Mouse (Mus musculus): ENCODE results near the gene Gstm7. TPM values are rescaled to one million over a fixed set of nuclear protein-coding genes. Genes with fewer than 3 reads are reported as not detected.
A peak's percentile ranks its signal among the peaks of the same experiment; 100 is the strongest.
"Not testable (repeated sequence)": the region's sequence is repeated elsewhere in the genome, so short reads cannot be mapped to it uniquely, and the experiment has no call there.

Gene Gstm7
- polyA plus RNA-seq, 1 experiment from 2014 or later, result 16.5 TPM

DNA sequence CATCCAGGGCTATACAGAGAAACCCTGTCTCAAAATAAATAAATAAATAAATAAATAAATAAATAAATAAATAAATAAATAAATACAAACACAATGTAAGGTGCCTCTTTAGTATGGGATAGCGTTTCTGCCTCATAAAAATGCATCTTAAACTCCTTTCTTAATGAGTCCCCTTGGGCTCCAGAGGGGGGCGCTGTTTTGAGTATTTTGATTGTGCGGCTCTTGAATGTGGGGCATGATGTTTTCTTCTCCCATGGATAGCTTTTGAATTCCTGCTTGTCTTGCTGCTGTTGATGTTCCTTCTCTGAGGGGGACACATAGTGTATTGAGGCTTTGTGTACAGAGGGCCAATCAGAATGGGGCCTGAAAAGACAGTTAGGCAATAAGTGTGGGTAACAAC is 14.5 kb downstream of the Gstm7 start:
- Histone ChIP-seq H3K9ac (no peak overlapping the region), H3K4me3 (no peak overlapping the region), H3K4me1 (replicated peaks) (no peaks in the 10 kb centered on the region), H3K4me2 (no peak overlapping the region), H3K27me3 (replicated peaks) (peaks cover 2% of the 10 kb centered on the region; the same call in 1 of the 2 replicates), H3K36me3 (no peaks in the 10 kb centered on the region), H3K9me3 (replicated peaks) (no peaks in the 10 kb centered on the region), H3K27ac (ENCODE audit: poor library complexity, severe bottlenecking) (no peak overlapping the region)
- ATAC-seq (ENCODE audit: insufficient number of reproducible peaks, low FRiP score), result no peak
- 72% methylated on average over 3 of the region's 3 CpGs for WGBS

GRCm38 (mm10) chr3:107916674-107917073 is 14.9 kb downstream of the Gstm7 start:
- Histone ChIP-seq H3K9me3 (replicated peaks) (no peaks in the 10 kb centered on the region), H3K4me3 (no peak overlapping the region), H3K4me1 (replicated peaks) (no peaks in the 10 kb centered on the region), H3K9ac (0 out of 2 replicates have a peak overlapping the region, but pooled peaks have one; percentile 13), H3K27ac (ENCODE audit: poor library complexity, severe bottlenecking) (no peak overlapping the region), H3K36me3 (no peaks in the 10 kb centered on the region), H3K4me2 (no peak overlapping the region), H3K27me3 (replicated peaks) (peaks cover 2% of the 10 kb centered on the region; the same call in 1 of the 2 replicates)
- WGBS, result 77% methylated on average over 15 of the region's 15 CpGs
- no peak for ATAC-seq (ENCODE audit: insufficient number of reproducible peaks, low FRiP score)

DNA sequence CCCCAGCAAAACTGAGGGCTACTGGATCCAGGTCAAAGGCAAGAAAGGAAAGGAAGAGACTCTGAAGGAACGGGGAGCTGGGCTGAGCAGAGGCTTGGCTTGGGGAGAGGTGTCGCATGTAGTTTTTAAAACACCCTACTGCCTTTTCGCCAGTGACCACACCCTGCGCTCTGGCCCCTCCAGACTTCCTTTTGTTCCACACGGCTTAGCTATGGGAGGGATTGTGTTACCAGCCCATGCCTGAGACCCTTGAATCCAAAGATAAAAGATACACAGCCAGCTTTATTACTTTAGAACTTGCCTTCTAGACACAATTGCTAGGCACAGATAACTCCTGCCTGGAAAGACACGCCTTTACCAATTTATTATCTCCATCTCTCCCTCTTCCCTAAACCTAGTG is 25.7 kb downstream of the Gstm7 start:
- ATAC-seq (ENCODE audit: insufficient number of reproducible peaks, low FRiP score), result no peak
- peaks cover 5% of the 10 kb centered on the region for H3K4me1 ChIP-seq (replicated peaks)
- WGBS, result 60% methylated on average over 6 of the region's 6 CpGs

GRCm38 (mm10) chr3:107900955-107901673 is 30.5 kb downstream of the Gstm7 start:
- Histone ChIP-seq H3K36me3 (peaks cover 17% of the 10 kb centered on the region), H3K4me3 (no peak overlapping the region), H3K27ac (ENCODE audit: poor library complexity, severe bottlenecking) (no peak overlapping the region), H3K4me2 (no peak overlapping the region), H3K9me3 (replicated peaks) (no peaks in the 10 kb centered on the region), H3K27me3 (replicated peaks) (peaks cover 11% of the 10 kb centered on the region; the same call in 1 of the 2 replicates), H3K9ac (no peak overlapping the region), H3K4me1 (replicated peaks) (peaks cover 11% of the 10 kb centered on the region)
- WGBS, result 54% methylated on average over 11 of the region's 11 CpGs
- no peak for ATAC-seq (ENCODE audit: insufficient number of reproducible peaks, low FRiP score)

More for the DNA sequence above, 25.7 kb downstream of the Gstm7 start:
- no peak overlapping the region for H3K4me2 ChIP-seq
- no peak overlapping the region for H3K27ac ChIP-seq (ENCODE audit: poor library complexity, severe bottlenecking)
- no peak overlapping the region for H3K4me3 ChIP-seq
- no peak overlapping the region for H3K9ac ChIP-seq
- H3K9me3 ChIP-seq (replicated peaks), result no peaks in the 10 kb centered on the region
- peaks cover 17% of the 10 kb centered on the region; the same call in 1 of the 2 replicates for H3K27me3 ChIP-seq (replicated peaks)
- H3K36me3 ChIP-seq, result no peaks in the 10 kb centered on the region

DNA sequence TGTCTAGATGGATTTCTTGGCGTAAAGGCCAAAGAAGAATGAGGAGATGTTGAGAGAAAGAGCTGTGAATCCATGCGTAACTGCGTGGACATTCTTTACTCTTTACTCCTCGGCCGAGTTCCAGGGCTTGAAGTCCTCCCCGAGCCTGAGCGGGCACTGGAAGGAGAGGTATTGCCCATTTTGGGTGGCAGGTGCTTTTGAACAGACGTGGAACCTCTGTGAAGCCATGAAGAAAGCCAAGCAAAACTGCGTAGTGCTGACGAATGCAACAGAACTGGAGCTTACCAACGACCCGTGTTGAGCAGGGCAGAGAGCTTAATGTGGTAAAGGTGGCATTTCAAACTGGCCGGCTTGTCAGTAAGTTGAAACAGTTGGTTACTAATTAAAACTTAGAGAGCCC is 32.9 kb downstream of the Gstm7 start:
- peaks cover 17% of the 10 kb centered on the region for H3K36me3 ChIP-seq
- no peaks in the 10 kb centered on the region for H3K9me3 ChIP-seq (replicated peaks)
- WGBS, result 87% methylated on average over 13 of the region's 13 CpGs
- no peak overlapping the region for H3K4me3 ChIP-seq
- H3K27ac ChIP-seq (ENCODE audit: poor library complexity, severe bottlenecking), result no peak overlapping the region
- H3K4me1 ChIP-seq (replicated peaks), result peaks cover 13% of the 10 kb centered on the region
- no peak for ATAC-seq (ENCODE audit: insufficient number of reproducible peaks, low FRiP score)
- H3K27me3 ChIP-seq (replicated peaks), result no peaks in the 10 kb centered on the region
- no peak overlapping the region for H3K4me2 ChIP-seq
- H3K9ac ChIP-seq, result no peak overlapping the region

- H3K4me3 ChIP-seq, result peak within 1 kb of the TSS; percentile 77
- H3K4me1 ChIP-seq (replicated peaks), result peaks cover 7% of the 10 kb centered on the region
- H3K9ac ChIP-seq, result peak within 1 kb of the TSS; percentile 84
- peak within 1 kb of the TSS; percentile 67 for H3K27ac ChIP-seq (ENCODE audit: poor library complexity, severe bottlenecking)
- H3K4me2 ChIP-seq, result peak within 1 kb of the TSS; percentile 87
- no peaks in the 10 kb centered on the region for H3K9me3 ChIP-seq (replicated peaks)
- H3K36me3 ChIP-seq, result peaks cover 17% of the 10 kb centered on the region
- H3K27me3 ChIP-seq (replicated peaks), result no peaks in the 10 kb centered on the region
- peak; percentile 93 for ATAC-seq (ENCODE audit: insufficient number of reproducible peaks, low FRiP score)
- 8% methylated on average over 40 of the region's 40 CpGs for WGBS
Measured at GRCm38 (mm10) chr3:107895720-107896569, 35.7 kb downstream of the Gstm7 start, which contains the start of gene Gstm5. Gstm5 (plus strand) TSS chr3:107895821.

DNA sequence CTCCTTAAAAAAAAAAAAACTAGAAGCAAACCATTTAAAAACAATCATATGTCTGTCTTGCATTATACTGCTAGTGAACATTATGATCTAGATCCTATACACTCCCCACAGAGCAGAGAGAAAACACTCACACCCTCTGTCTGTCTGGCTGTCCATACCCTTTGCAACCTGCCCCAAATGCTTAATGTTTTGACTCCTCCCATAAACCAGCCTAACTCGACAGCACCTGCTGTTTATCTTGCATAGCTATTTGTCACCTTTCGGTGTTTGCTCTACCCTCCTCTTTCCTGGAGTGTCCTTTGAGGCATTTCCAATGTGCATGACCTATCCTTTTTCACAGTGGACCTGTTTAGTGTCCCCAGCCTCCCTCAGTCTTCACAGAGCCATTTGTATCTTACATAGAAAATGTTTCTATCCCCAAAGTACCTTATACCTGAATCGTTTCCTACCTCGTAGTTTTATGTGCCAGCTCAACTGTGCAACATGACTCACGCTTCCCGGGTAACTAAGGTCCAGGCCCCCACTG is 36.4 kb downstream of the Gstm7 start:
- peak overlapping the region; percentile 84 for H3K9ac ChIP-seq
- peak overlapping the region; percentile 77 for H3K4me3 ChIP-seq
- ATAC-seq (ENCODE audit: insufficient number of reproducible peaks, low FRiP score), result 0 out of 2 replicates have a peak, but pooled peaks have one; percentile 10
- H3K4me2 ChIP-seq, result peak overlapping the region; percentile 87
- no peaks in the 10 kb centered on the region for H3K27me3 ChIP-seq (replicated peaks)
- H3K9me3 ChIP-seq (replicated peaks), result no peaks in the 10 kb centered on the region
- no peak overlapping the region for H3K27ac ChIP-seq (ENCODE audit: poor library complexity, severe bottlenecking)
- WGBS, result 9% methylated on average over 6 of the region's 6 CpGs
- peaks cover 17% of the 10 kb centered on the region for H3K36me3 ChIP-seq
- H3K4me1 ChIP-seq (replicated peaks), result peaks cover 6% of the 10 kb centered on the region; the same call in 1 of the 2 replicates

- WGBS, result 64% methylated on average over 2 of the region's 2 CpGs
- not testable (repeated sequence) for H3K27ac ChIP-seq (ENCODE audit: poor library complexity, severe bottlenecking); H3K4me3 ChIP-seq; ATAC-seq (ENCODE audit: insufficient number of reproducible peaks, low FRiP score); H3K9ac ChIP-seq; H3K4me2 ChIP-seq; H3K9me3 ChIP-seq (replicated peaks); H3K4me1 ChIP-seq (replicated peaks); H3K36me3 ChIP-seq; H3K27me3 ChIP-seq (replicated peaks)
Measured at GRCm38 (mm10) chr3:107889236-107889635, 42.4 kb downstream of the Gstm7 start.

DNA sequence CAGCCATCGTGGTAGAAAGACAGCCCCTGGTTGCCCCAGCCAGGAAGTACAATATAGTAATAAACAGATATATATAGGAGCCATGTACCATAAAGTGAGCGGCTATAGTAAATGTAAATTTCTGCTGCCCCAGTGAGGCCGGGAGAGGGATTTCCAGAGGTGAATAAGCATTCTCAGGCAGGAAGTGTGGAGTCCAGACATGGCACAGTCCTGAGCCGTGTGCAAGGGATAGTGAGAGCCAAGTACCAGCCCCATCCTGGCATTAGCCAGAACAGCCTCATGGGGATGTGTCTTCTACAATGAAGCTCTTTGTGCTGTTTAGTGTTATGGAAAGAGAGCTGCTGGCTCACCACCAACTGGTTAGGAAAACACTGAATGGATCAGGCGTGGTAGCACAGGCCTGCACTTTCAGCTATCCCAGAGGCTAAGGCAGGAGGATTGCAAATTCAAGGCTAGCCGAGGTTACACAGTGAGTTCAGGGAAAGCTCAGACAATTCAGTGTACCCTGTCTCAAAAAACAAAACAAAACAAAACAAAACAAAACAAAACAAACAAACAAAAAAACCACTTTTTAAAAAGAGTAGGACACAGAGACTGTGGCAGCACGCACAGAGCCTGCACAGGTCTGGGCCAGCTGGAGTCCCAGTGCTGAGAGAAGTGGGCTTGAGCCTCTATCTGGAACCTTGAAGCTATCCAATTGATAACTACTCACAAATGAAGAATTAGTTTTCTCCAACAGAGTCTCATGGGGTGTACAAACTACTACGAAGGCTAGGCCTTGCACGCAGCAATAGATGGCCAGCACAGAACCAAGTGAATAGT is 43.7 kb downstream of the Gstm7 start:
- Histone ChIP-seq H3K27ac (ENCODE audit: poor library complexity, severe bottlenecking) (no peak overlapping the region), H3K9ac (no peak overlapping the region), H3K4me2 (no peak overlapping the region), H3K4me1 (replicated peaks) (no peaks in the 10 kb centered on the region), H3K9me3 (replicated peaks) (no peaks in the 10 kb centered on the region), H3K36me3 (no peaks in the 10 kb centered on the region), H3K4me3 (no peak overlapping the region), H3K27me3 (replicated peaks) (no peaks in the 10 kb centered on the region)
- peak; percentile 36; the same call in 1 of the 2 replicates for ATAC-seq (ENCODE audit: insufficient number of reproducible peaks, low FRiP score)
- 77% methylated on average over 9 of the region's 9 CpGs for WGBS

All from heart, embryonic 12.5 days (tissue).